Mouse (Mus musculus) hindbrain, embryonic 16.5 days (tissue): Measurements from ENCODE around the gene Rabgef1. TPM values are rescaled to one million over a fixed set of nuclear protein-coding genes. Genes with fewer than 3 reads are reported as not detected.
"Not testable (repeated sequence)": the region's sequence is repeated elsewhere in the genome, so short reads cannot be mapped to it uniquely, and the experiment has no call there.

ENCODE experiments used
- ATAC-seq: fragments of 200-750 bp; cut with Nextera tagmentation; 2 replicates; pipeline ENCODE4 v1.8.0; 2017; ENCODE audit warnings: moderate TSS enrichment, moderate library complexity
- H3K27ac ChIP-seq: fragments of 300-500 bp; sonication (generic); 2 replicates; pipeline ENCODE4 v1.5.1; 2014; ENCODE audit warnings: low read depth, mild to moderate bottlenecking, control low read depth, low read length, moderate library complexity
- H3K27me3 ChIP-seq: fragments of 300-500 bp; sonication (generic); replicated peaks from 2 replicates; pipeline ENCODE4 v1.6.1; 2014; ENCODE audit warnings: low read length; ENCODE audit not compliant: control insufficient read depth, insufficient read depth
- H3K36me3 ChIP-seq: fragments of 300-500 bp; sonication (generic); 2 replicates; pipeline ENCODE4 v1.6.1; 2014; ENCODE audit warnings: mild to moderate bottlenecking, low read length, moderate library complexity, mixed read lengths; ENCODE audit not compliant: control insufficient read depth, insufficient read depth
- H3K4me1 ChIP-seq: fragments of 300-500 bp; sonication (generic); 2 replicates; pipeline ENCODE4 v1.6.1; 2014; ENCODE audit warnings: low read depth, low read length; ENCODE audit not compliant: control insufficient read depth, insufficient read depth
- H3K4me2 ChIP-seq: fragments of 300-500 bp; sonication (generic); 2 replicates; pipeline ENCODE4 v1.6.1; 2014; ENCODE audit warnings: mild to moderate bottlenecking, low read length, control low read depth, moderate library complexity
- H3K4me3 ChIP-seq: fragments of 300-500 bp; sonication (generic); 2 replicates; pipeline ENCODE4 v1.5.1; 2014; ENCODE audit warnings: mild to moderate bottlenecking, low read length, control low read depth, moderate library complexity
- H3K9ac ChIP-seq: fragments of 300-500 bp; sonication (generic); 2 replicates; pipeline ENCODE4 v1.6.1; 2014; ENCODE audit warnings: low read depth, mild to moderate bottlenecking, control low read depth, low read length, moderate library complexity
- H3K9me3 ChIP-seq: fragments of 300-500 bp; sonication (generic); 2 replicates; pipeline ENCODE4 v1.6.1; 2014; ENCODE audit warnings: mild to moderate bottlenecking, low read length, moderate library complexity; ENCODE audit not compliant: control insufficient read depth
- WGBS: fragments of 180-500 bp; shearing (Covaris S2); extraction: QIAGEN DNeasy Blood & Tissue Kit; methylation state at CpG from one replicate; pipeline ENCODE4 v1.1.7; 2014; 5-methylcytosine and 5-hydroxymethylcytosine counted together
- polyA plus RNA-seq: library from polyadenylated mRNA; unstranded; fragments of >200 nt; fragmentation: Nextera tagmentation; extraction: Ambion mirVana; gene quantifications from 2 replicates; pipeline ENCODE4 v1.2.1, GENCODE M21; 2015

Gene Rabgef1
- polyA plus RNA-seq, 1 experiment from 2014 or later: 40.0 TPM

GRCm38 (mm10) chr5:130241426-130241825 lies 69.8 kb downstream of the Rabgef1 start:
- no peaks in the 10 kb centered on the region for H3K9me3 ChIP-seq
- 97% methylated on average over 12 of the region's 12 CpGs for WGBS
- H3K4me1 ChIP-seq: no peaks in the 10 kb centered on the region
- no peak overlapping the region for H3K4me2 ChIP-seq
- ATAC-seq: no peak
- no peak overlapping the region for H3K9ac ChIP-seq
- no peaks in the 10 kb centered on the region for H3K27me3 ChIP-seq
- H3K4me3 ChIP-seq: no peak overlapping the region
- H3K36me3 ChIP-seq: peaks cover 60% of the 10 kb centered on the region
- H3K27ac ChIP-seq: no peak overlapping the region

- WGBS: 91% methylated on average over 5 of the region's 5 CpGs
- peaks cover 57% of the 10 kb centered on the region for H3K36me3 ChIP-seq
- no peaks in the 10 kb centered on the region for H3K4me1 ChIP-seq
- no peak for ATAC-seq
- H3K9me3 ChIP-seq: no peaks in the 10 kb centered on the region
- no peak overlapping the region for H3K9ac ChIP-seq
- no peaks in the 10 kb centered on the region for H3K27me3 ChIP-seq
- no peak overlapping the region for H3K4me2 ChIP-seq
- H3K27ac ChIP-seq: no peak overlapping the region
- no peak overlapping the region for H3K4me3 ChIP-seq
These were observed 76.2 kb downstream of the Rabgef1 start for GRCm38 (mm10) chr5:130247823-130248222.

- no peaks in the 10 kb centered on the region for H3K9me3 ChIP-seq
- ATAC-seq: no peak
- H3K9ac ChIP-seq: peak overlapping the region; percentile 84
- peaks cover 18% of the 10 kb centered on the region for H3K4me1 ChIP-seq
- H3K4me3 ChIP-seq: peak overlapping the region; percentile 76
- WGBS: 16% methylated on average over 19 of the region's 19 CpGs
- H3K27me3 ChIP-seq: no peaks in the 10 kb centered on the region
- peak overlapping the region; percentile 85 for H3K27ac ChIP-seq
- H3K4me2 ChIP-seq: peak overlapping the region; percentile 77
- peaks cover 17% of the 10 kb centered on the region for H3K36me3 ChIP-seq
These were observed 82.8 kb downstream of the Rabgef1 start for GRCm38 (mm10) chr5:130254164-130255016.

GRCm38 (mm10) chr5:130255017-130255720 lies 83.6 kb downstream of the Rabgef1 start, which contains the start of the genes Sbds and Tyw1:
Sbds (minus strand) TSS chr5:130255530.
Tyw1 (plus strand) TSS chr5:130255619.
- peak within 1 kb of the TSS; percentile 84 for H3K9ac ChIP-seq
- no peaks in the 10 kb centered on the region for H3K9me3 ChIP-seq
- peak within 1 kb of the TSS; percentile 76 for H3K4me3 ChIP-seq
- WGBS: under 1% methylated on average over 52 of the region's 52 CpGs
- peak within 1 kb of the TSS; percentile 85 for H3K27ac ChIP-seq
- peaks cover 18% of the 10 kb centered on the region for H3K4me1 ChIP-seq
- H3K27me3 ChIP-seq: no peaks in the 10 kb centered on the region
- H3K4me2 ChIP-seq: peak within 1 kb of the TSS; percentile 93
- ATAC-seq: peak; percentile 89
- H3K36me3 ChIP-seq: 0 out of 2 replicates have a peak, but pooled peaks cover 11% of the 10 kb centered on the region

GRCm38 (mm10) chr5:130255799-130256525 lies 84.4 kb downstream of the Rabgef1 start:
- not testable (repeated sequence) for H3K27ac ChIP-seq, H3K9ac ChIP-seq
- ATAC-seq: peak; percentile 1; the same call in 1 of the 2 replicates

GRCm38 (mm10) chr5:130256678-130257271 lies 85.2 kb downstream of the Rabgef1 start:
- peak overlapping the region; percentile 68 for H3K27ac ChIP-seq
- peak overlapping the region; percentile 93 for H3K4me2 ChIP-seq
- no peaks in the 10 kb centered on the region for H3K27me3 ChIP-seq
- ATAC-seq: peak; percentile 97
- peak overlapping the region; percentile 62 for H3K4me3 ChIP-seq
- WGBS: under 1% methylated on average over 25 of the region's 25 CpGs
- 0 out of 2 replicates have a peak, but pooled peaks cover 7% of the 10 kb centered on the region for H3K36me3 ChIP-seq
- peaks cover 18% of the 10 kb centered on the region for H3K4me1 ChIP-seq
- H3K9me3 ChIP-seq: no peaks in the 10 kb centered on the region
- peak overlapping the region; percentile 75 for H3K9ac ChIP-seq

More at GRCm38 (mm10) chr5:130255799-130256525, 84.4 kb downstream of the Rabgef1 start:
- H3K9me3 ChIP-seq, H3K27me3 ChIP-seq, H3K36me3 ChIP-seq: not testable (repeated sequence)
- WGBS: 31% methylated on average over 20 of the region's 20 CpGs
- Histone ChIP-seq H3K4me2 (peak overlapping the region; percentile 93), H3K4me3 (peak overlapping the region; percentile 76), H3K4me1 (peaks cover 18% of the 10 kb centered on the region)

- no peaks in the 10 kb centered on the region for H3K27me3 ChIP-seq
- peak overlapping the region; percentile 71 for H3K4me2 ChIP-seq
- peak overlapping the region; percentile 68; the same call in 1 of the 2 replicates for H3K27ac ChIP-seq
- H3K9ac ChIP-seq: peak overlapping the region; percentile 75
- no peak for ATAC-seq
- 12% methylated on average over 8 of the region's 8 CpGs for WGBS
- no peaks in the 10 kb centered on the region for H3K9me3 ChIP-seq
- H3K4me3 ChIP-seq: peak overlapping the region; percentile 62
- 0 out of 2 replicates have a peak, but pooled peaks cover 3% of the 10 kb centered on the region for H3K36me3 ChIP-seq
- peaks cover 18% of the 10 kb centered on the region for H3K4me1 ChIP-seq
These were observed 85.7 kb downstream of the Rabgef1 start for GRCm38 (mm10) chr5:130257303-130257702.

DNA sequence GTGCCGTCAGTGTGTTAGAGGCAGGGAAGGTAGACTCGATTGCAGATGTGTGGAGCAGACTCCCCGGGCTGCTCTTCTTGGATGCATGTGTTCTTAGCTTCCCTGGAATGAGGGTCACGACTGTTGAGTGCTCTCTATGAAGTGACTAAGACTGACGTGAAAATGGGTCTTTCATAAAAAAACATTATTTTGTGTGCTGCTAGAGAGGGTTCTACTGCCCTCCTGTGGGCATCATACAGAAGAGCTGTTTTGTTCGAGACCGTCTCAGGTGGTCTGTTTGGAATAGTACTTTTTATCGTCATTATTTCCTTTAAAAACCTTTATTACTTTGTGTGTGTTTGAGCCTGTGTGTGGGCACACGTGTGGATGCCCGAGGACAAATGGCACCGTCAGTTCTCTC lies 91.9 kb downstream of the Rabgef1 start:
- Histone ChIP-seq H3K27me3 (no peaks in the 10 kb centered on the region), H3K36me3 (peaks cover 14% of the 10 kb centered on the region), H3K9me3 (no peaks in the 10 kb centered on the region), H3K4me1 (no peaks in the 10 kb centered on the region), H3K4me2 (no peak overlapping the region), H3K9ac (no peak overlapping the region), H3K27ac (no peak overlapping the region), H3K4me3 (no peak overlapping the region)
- ATAC-seq: no peak
- 70% methylated on average over 11 of the region's 11 CpGs for WGBS
